Mouse (Mus musculus) hindbrain, embryonic 14.5 days (tissue): ENCODE measurements around the gene Hexb. TPM values are rescaled to one million over a fixed set of nuclear protein-coding genes. Genes with fewer than 3 reads are reported as not detected.

Experiments
- polyA plus RNA-seq: library from polyadenylated mRNA; unstranded; fragments of >200 nt; fragmentation: Nextera tagmentation; extraction: Ambion mirVana; gene quantifications from 2 replicates; pipeline ENCODE4 v1.2.1, GENCODE M21; 2014

Gene Hexb
- polyA plus RNA-seq, 1 experiment from 2014 or later, result 45.3 TPM

Other genes starting within 250 kb of the Hexb start
- not detected in 2 replicates for gene 1700029F12Rik, start 164.0 kb downstream of the Hexb start, polyA plus RNA-seq
- 38.3 and 46.3 TPM in 2 replicates for gene Fam169a, start 131.1 kb downstream of the Hexb start, polyA plus RNA-seq
- 0.60 and 1.2 TPM in 2 replicates for gene Gm6169, start 99.1 kb downstream of the Hexb start, polyA plus RNA-seq
- 30.3 and 33.5 TPM in 2 replicates for gene Gfm2, start 60.4 kb downstream of the Hexb start, polyA plus RNA-seq
- gene Nsa2, start 60.4 kb downstream of the Hexb start, polyA plus RNA-seq, result 40.1 and 44.4 TPM in 2 replicates
- gene Enc1, start 42.7 kb upstream of the Hexb start, polyA plus RNA-seq, result 80.5 and 82.4 TPM in 2 replicates